Mouse (Mus musculus): ENCODE data around the gene Bag3.
A peak's percentile ranks its signal among the peaks of the same experiment; 100 is the strongest.
"Not testable (repeated sequence)": the region's sequence is repeated elsewhere in the genome, so short reads cannot be mapped to it uniquely, and the experiment has no call there.

Gene Bag3

GRCm38 (mm10) chr7:128569987-128570656 lies 46.7 kb downstream of the Bag3 start:
- no peak for DNase-seq

GRCm38 (mm10) chr7:128570657-128571056 lies 47.2 kb downstream of the Bag3 start:
- DNase-seq = not testable (repeated sequence)

GRCm38 (mm10) chr7:128572030-128572429 lies 48.6 kb downstream of the Bag3 start:
- no peak for DNase-seq

- no peak for DNase-seq
Measured at GRCm38 (mm10) chr7:128575211-128575610, 51.8 kb downstream of the Bag3 start.

- DNase-seq = no peak
Measured at GRCm38 (mm10) chr7:128575794-128576193, 52.4 kb downstream of the Bag3 start.

- no peak for DNase-seq
Measured at GRCm38 (mm10) chr7:128577607-128578006, 54.2 kb downstream of the Bag3 start.

GRCm38 (mm10) chr7:128578199-128578945 lies 55.0 kb downstream of the Bag3 start:
- no peak for DNase-seq

- DNase-seq = no peak
Measured at GRCm38 (mm10) chr7:128579381-128579780, 56.0 kb downstream of the Bag3 start.

GRCm38 (mm10) chr7:128580318-128580717 lies 56.9 kb downstream of the Bag3 start:
- DNase-seq = no peak

GRCm38 (mm10) chr7:128581864-128582484 lies 58.6 kb downstream of the Bag3 start:
- peak; percentile 36 to 42 for DNase-seq

- peak; percentile 54 to 65 for DNase-seq
Measured at GRCm38 (mm10) chr7:128583213-128583948, 60.0 kb downstream of the Bag3 start.

- DNase-seq = no peak
Measured at GRCm38 (mm10) chr7:128587334-128587933, 64.0 kb downstream of the Bag3 start.

GRCm38 (mm10) chr7:128591345-128592084 lies 68.1 kb downstream of the Bag3 start:
- no peak for DNase-seq

- peak; percentile 43 to 50 for DNase-seq
Measured at GRCm38 (mm10) chr7:128592118-128592935, 68.9 kb downstream of the Bag3 start.

- no peak for DNase-seq
Measured at GRCm38 (mm10) chr7:128592936-128593241, 69.5 kb downstream of the Bag3 start.

GRCm38 (mm10) chr7:128596274-128596673 lies 72.9 kb downstream of the Bag3 start:
- no peak for DNase-seq

Measured in cerebellum, postnatal 14 days (tissue).